Mouse (Mus musculus): ENCODE measurements around the gene Tagap1. TPM values are rescaled to one million over a fixed set of nuclear protein-coding genes. Genes with fewer than 3 reads are reported as not detected.
"Not testable (repeated sequence)": the region's sequence is repeated elsewhere in the genome, so short reads cannot be mapped to it uniquely, and the experiment has no call there.

Tagap1 gene
- polyA plus RNA-seq, 1 experiment from 2014 or later, result 29.2 TPM

DNA sequence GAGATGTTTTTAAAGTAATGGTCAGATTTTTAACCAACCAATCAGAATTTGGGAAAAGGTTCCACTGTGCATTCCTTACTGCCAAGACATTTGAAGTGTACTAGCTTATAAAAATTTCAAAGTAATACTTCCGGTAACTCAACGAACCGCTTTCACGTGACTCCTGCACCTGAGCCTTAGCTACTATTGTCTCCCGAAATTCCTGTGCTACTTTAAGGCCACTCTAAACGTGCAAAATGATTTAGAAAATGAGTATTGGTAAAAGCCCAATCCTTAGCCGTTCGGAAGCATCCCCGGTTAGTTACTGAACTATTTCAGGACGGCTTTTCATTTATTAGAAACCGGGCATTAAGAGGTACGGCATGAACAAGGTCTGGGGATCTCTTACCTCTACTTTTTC lies 607 bp downstream of the Tagap1 start:
- H3K9ac ChIP-seq, result peak overlapping the region; percentile 88
- not testable (repeated sequence) for H3K27ac ChIP-seq (ENCODE audit: poor library complexity, severe bottlenecking); H3K4me1 ChIP-seq (replicated peaks); H3K27me3 ChIP-seq (replicated peaks); ATAC-seq (ENCODE audit: insufficient number of reproducible peaks, low FRiP score); H3K9me3 ChIP-seq (replicated peaks); H3K36me3 ChIP-seq
- peak overlapping the region; percentile 59 for H3K4me2 ChIP-seq
- H3K4me3 ChIP-seq, result peak overlapping the region; percentile 74
- 1% methylated on average over 12 of the region's 12 CpGs for WGBS

- H3K27me3 ChIP-seq (replicated peaks); H3K36me3 ChIP-seq; ATAC-seq (ENCODE audit: insufficient number of reproducible peaks, low FRiP score); H3K9me3 ChIP-seq (replicated peaks); H3K9ac ChIP-seq; H3K4me1 ChIP-seq (replicated peaks); H3K27ac ChIP-seq (ENCODE audit: poor library complexity, severe bottlenecking): not testable (repeated sequence)
- 64% methylated on average over 5 of the region's 6 CpGs for WGBS
- Histone ChIP-seq H3K4me3 (peak overlapping the region; percentile 74), H3K4me2 (peak overlapping the region; percentile 59)
Observed at GRCm38 (mm10) chr17:6959543-6960259, 1.3 kb downstream of the Tagap1 start.

DNA sequence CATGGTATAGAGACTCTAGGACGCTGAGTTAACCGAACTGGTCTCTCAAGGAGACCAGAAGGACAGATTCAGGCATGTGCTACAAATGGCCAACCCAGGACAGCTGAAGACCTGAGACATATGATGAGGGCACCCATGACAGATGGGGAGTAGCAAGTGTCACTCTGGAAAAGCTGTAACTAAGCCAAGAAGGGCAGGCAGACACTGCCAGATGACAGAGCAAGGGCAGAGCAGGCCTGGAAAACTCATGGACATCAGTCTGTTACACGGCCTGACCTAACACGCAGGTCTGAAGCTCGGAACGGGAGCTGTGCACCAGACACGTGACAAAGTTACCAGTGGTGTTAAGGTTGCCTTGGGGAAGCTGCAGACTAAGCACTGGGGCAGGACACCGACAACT lies 2.1 kb downstream of the Tagap1 start:
- not testable (repeated sequence) for H3K4me3 ChIP-seq; H3K4me2 ChIP-seq; H3K27me3 ChIP-seq (replicated peaks); ATAC-seq (ENCODE audit: insufficient number of reproducible peaks, low FRiP score); H3K9ac ChIP-seq; H3K4me1 ChIP-seq (replicated peaks); H3K36me3 ChIP-seq; H3K27ac ChIP-seq (ENCODE audit: poor library complexity, severe bottlenecking); H3K9me3 ChIP-seq (replicated peaks)
- 71% methylated on average over 7 of the region's 8 CpGs for WGBS

DNA sequence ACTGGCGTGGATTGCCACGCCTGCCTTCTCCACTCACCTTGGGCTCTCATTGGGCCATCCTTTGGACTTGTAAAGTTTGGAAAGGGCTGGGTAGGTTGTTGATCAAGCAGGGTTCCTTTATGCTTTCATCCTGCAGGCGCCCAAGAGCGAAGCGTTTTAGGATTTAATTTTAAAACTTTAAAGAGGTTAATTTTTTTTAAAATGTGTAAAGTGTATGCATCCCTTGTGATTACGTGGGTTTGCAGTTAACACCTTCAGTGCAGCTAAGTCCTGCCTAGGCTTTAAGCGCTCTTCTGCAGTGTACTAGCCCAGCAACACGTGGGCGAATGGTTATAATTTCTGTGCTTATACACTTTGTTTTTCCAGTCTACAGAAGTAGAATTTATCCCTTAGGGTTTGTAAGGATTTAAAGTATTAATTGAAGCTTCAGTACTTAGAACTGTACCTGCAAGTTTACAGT lies 12.2 kb downstream of the Tagap1 start:
- not testable (repeated sequence) for H3K36me3 ChIP-seq; H3K4me1 ChIP-seq (replicated peaks); H3K27me3 ChIP-seq (replicated peaks); H3K9me3 ChIP-seq (replicated peaks)
- Histone ChIP-seq H3K9ac (peak overlapping the region; percentile 79), H3K27ac (ENCODE audit: poor library complexity, severe bottlenecking) (peak overlapping the region; percentile 96), H3K4me3 (peak overlapping the region; percentile 71), H3K4me2 (peak overlapping the region; percentile 77)
- 10% methylated on average over 9 of the region's 9 CpGs for WGBS
- peak; percentile 24; the same call in 1 of the 2 replicates for ATAC-seq (ENCODE audit: insufficient number of reproducible peaks, low FRiP score)

GRCm38 (mm10) chr17:6947984-6948768 lies 12.8 kb downstream of the Tagap1 start, which contains the start of gene Rsph3b:
Rsph3b (minus strand) TSS chr17:6948682.
- ATAC-seq (ENCODE audit: insufficient number of reproducible peaks, low FRiP score), result peak; percentile 94
- Histone ChIP-seq H3K4me3 (peak within 1 kb of the TSS; percentile 71), H3K4me2 (peak within 1 kb of the TSS; percentile 77), H3K27ac (ENCODE audit: poor library complexity, severe bottlenecking) (peak within 1 kb of the TSS; percentile 96), H3K9ac (peak within 1 kb of the TSS; percentile 79)
- not testable (repeated sequence) for H3K36me3 ChIP-seq; H3K9me3 ChIP-seq (replicated peaks); H3K4me1 ChIP-seq (replicated peaks); H3K27me3 ChIP-seq (replicated peaks)
- WGBS, result under 1% methylated on average over 63 of the region's 73 CpGs

- not testable (repeated sequence) for H3K36me3 ChIP-seq; H3K9me3 ChIP-seq (replicated peaks); H3K27me3 ChIP-seq (replicated peaks); H3K4me1 ChIP-seq (replicated peaks); H3K9ac ChIP-seq
- Histone ChIP-seq H3K4me2 (peak overlapping the region; percentile 77), H3K27ac (ENCODE audit: poor library complexity, severe bottlenecking) (peak overlapping the region; percentile 96; the same call in 1 of the 2 replicates), H3K4me3 (peak overlapping the region; percentile 71)
- ATAC-seq (ENCODE audit: insufficient number of reproducible peaks, low FRiP score), result peak; percentile 15; the same call in 1 of the 2 replicates
- no CpG with 5 or more reads among the region's 8 CpGs for WGBS
Observed at GRCm38 (mm10) chr17:6947637-6947983, 13.3 kb downstream of the Tagap1 start.

GRCm38 (mm10) chr17:6942560-6942959 lies 18.4 kb downstream of the Tagap1 start:
- no CpG with 5 or more reads among the region's 4 CpGs for WGBS
- H3K9me3 ChIP-seq (replicated peaks); H3K27me3 ChIP-seq (replicated peaks); H3K27ac ChIP-seq (ENCODE audit: poor library complexity, severe bottlenecking); H3K4me1 ChIP-seq (replicated peaks); ATAC-seq (ENCODE audit: insufficient number of reproducible peaks, low FRiP score); H3K36me3 ChIP-seq; H3K4me2 ChIP-seq; H3K4me3 ChIP-seq; H3K9ac ChIP-seq: not testable (repeated sequence)

GRCm38 (mm10) chr17:6931625-6932024 lies 29.3 kb downstream of the Tagap1 start:
- not testable (repeated sequence) for H3K9ac ChIP-seq; H3K27ac ChIP-seq (ENCODE audit: poor library complexity, severe bottlenecking); H3K27me3 ChIP-seq (replicated peaks); H3K9me3 ChIP-seq (replicated peaks); H3K4me2 ChIP-seq; H3K4me3 ChIP-seq; ATAC-seq (ENCODE audit: insufficient number of reproducible peaks, low FRiP score); H3K4me1 ChIP-seq (replicated peaks); H3K36me3 ChIP-seq
- 92% methylated on average over 7 of the region's 7 CpGs for WGBS

DNA sequence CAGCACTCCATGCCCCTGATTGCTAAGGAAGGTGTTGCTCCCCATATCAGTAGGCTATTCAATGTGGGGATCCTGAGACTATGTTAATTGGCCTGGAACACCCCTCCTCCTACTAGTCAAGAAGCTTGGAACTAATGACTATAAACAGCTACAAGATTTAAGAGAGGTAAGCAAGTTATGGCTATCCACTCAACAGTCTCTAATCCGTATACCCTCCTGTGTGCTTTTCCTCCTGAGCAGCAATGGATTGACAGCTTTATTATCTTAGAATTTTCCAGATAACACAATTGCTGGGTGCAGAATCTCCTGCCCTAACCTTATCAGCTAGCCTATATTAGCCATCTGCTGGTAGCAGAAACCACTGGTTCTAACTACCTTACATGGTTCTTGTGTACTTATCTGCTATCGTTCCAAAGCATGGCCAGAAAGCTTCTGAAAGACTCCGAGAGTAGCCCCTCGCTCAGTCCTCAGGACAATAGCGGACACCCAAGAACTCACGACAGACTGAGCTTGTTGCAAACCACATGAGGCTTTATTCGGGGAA lies 40.5 kb downstream of the Tagap1 start:
- WGBS, result 73% methylated on average over 7 of the region's 7 CpGs
- ATAC-seq (ENCODE audit: insufficient number of reproducible peaks, low FRiP score); H3K9ac ChIP-seq: not testable (repeated sequence)

DNA sequence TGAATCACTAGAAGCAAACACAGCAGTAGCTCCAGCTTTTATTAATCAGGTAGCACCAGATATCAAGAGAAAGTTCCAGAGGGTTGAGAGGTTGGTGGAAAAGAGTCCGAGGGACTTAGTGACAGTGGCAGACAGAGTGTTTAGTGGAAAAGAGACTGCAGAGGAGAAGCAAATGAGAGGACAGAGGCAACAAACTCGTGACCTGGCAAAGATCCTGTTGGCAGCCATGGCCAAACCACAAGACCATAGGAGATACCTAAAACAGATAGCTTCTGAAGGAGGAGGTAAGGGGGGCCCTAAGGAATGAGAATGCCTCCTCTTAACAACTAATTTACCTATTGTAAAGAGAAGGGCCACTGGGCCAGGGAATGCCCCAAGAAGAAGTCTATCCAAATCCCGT lies 41.6 kb downstream of the Tagap1 start:
- H3K27me3 ChIP-seq (replicated peaks); H3K9me3 ChIP-seq (replicated peaks); H3K27ac ChIP-seq (ENCODE audit: poor library complexity, severe bottlenecking); ATAC-seq (ENCODE audit: insufficient number of reproducible peaks, low FRiP score); H3K36me3 ChIP-seq; H3K4me1 ChIP-seq (replicated peaks); H3K4me3 ChIP-seq; H3K4me2 ChIP-seq; H3K9ac ChIP-seq: not testable (repeated sequence)
- WGBS, result 88% methylated on average over 3 of the region's 3 CpGs

More for the DNA sequence above, 40.5 kb downstream of the Tagap1 start:
- H3K36me3 ChIP-seq; H3K27ac ChIP-seq (ENCODE audit: poor library complexity, severe bottlenecking); H3K4me3 ChIP-seq; H3K4me2 ChIP-seq; H3K9me3 ChIP-seq (replicated peaks); H3K4me1 ChIP-seq (replicated peaks); H3K27me3 ChIP-seq (replicated peaks): not testable (repeated sequence)

GRCm38 (mm10) chr17:6915282-6915681 lies 45.7 kb downstream of the Tagap1 start:
- H3K4me2 ChIP-seq; ATAC-seq (ENCODE audit: insufficient number of reproducible peaks, low FRiP score); H3K27me3 ChIP-seq (replicated peaks); H3K9me3 ChIP-seq (replicated peaks); H3K9ac ChIP-seq; H3K4me3 ChIP-seq; H3K27ac ChIP-seq (ENCODE audit: poor library complexity, severe bottlenecking); H3K36me3 ChIP-seq; H3K4me1 ChIP-seq (replicated peaks): not testable (repeated sequence)
- 83% methylated on average over 4 of the region's 4 CpGs for WGBS

Data from heart, embryonic 12.5 days (tissue).